In genomic region chr3:90373432-90374028, GRCm38 (mm10) we compare ENCODE assay signal across 8 mouse cellular contexts. TPM values are rescaled to one million over a fixed set of nuclear protein-coding genes. Genes with fewer than 3 reads are reported as not detected.
DNase-seq lines count a peak whose midpoint lies in the region; ATAC-seq and TF ChIP-seq lines count a peak whose summit lies in the region.

No protein-coding gene starts in this region.

- TF ChIP-seq EP300 in ES-Bruce4 (IDR thresholded peaks at IDR 0.05; ENCODE audit: insufficient read depth, low read depth, low read length) = no peak

- no peaks in the 10 kb centered on the region for H3K36me3 ChIP-seq in ES-Bruce4 (ENCODE audit: control insufficient read depth, insufficient read depth, low read length, poor library complexity, severe bottlenecking)
- H3K36me3 ChIP-seq in forebrain, embryonic 16.5 days (ENCODE audit: control insufficient read depth, insufficient read depth) = no peaks in the 10 kb centered on the region
- H3K36me3 ChIP-seq in lung, embryonic 15.5 days = no peaks in the 10 kb centered on the region

- H3K27ac ChIP-seq in ES-Bruce4 (ENCODE audit: insufficient read depth, low read length) = no peak overlapping the region
- H3K27ac ChIP-seq in forebrain, embryonic 16.5 days (ENCODE audit: low read length) = no peak overlapping the region
- no peak overlapping the region for H3K27ac ChIP-seq in lung, embryonic 15.5 days

- peak; percentile 87 for DNase-seq in heart, postnatal 4 days
- peak; percentile 70 to 94 for DNase-seq in layer of hippocampus, adult 18-20 months (ENCODE audit: low spot score in 2 of 2)
- peak; percentile 65 for DNase-seq in ovary, postnatal 10 days (ENCODE audit: low spot score)
- peak; percentile 81 for DNase-seq in thymus, postnatal 0 days (ENCODE audit: low spot score)

- TF ChIP-seq POLR2A in ES-Bruce4 (IDR thresholded peaks at IDR 0.05; ENCODE audit: insufficient read depth, low read length) = no peak

- H3K9ac ChIP-seq in ES-Bruce4 (ENCODE audit: low read depth, poor library complexity, severe bottlenecking) = no peak overlapping the region
- H3K9ac ChIP-seq in forebrain, embryonic 16.5 days (replicated peaks; ENCODE audit: low read depth, low read length) = no peak overlapping the region
- no peak overlapping the region for H3K9ac ChIP-seq in lung, embryonic 15.5 days

- no peaks in the 10 kb centered on the region for H3K27me3 ChIP-seq in ES-Bruce4 (ENCODE audit: control insufficient read depth, insufficient read depth, low read length, poor library complexity, severe bottlenecking)
- no peaks in the 10 kb centered on the region for H3K27me3 ChIP-seq in forebrain, embryonic 16.5 days (replicated peaks; ENCODE audit: control insufficient read depth, insufficient read depth, low read length)
- H3K27me3 ChIP-seq in lung, embryonic 15.5 days = no peaks in the 10 kb centered on the region

- H3K4me2 ChIP-seq in forebrain, embryonic 16.5 days (ENCODE audit: low read length) = no peak overlapping the region
- H3K4me2 ChIP-seq in lung, embryonic 15.5 days = no peak overlapping the region

- no peaks in the 10 kb centered on the region for H3K9me3 ChIP-seq in ES-Bruce4 (replicated peaks; ENCODE audit: control insufficient read depth, insufficient read depth, low read length, poor library complexity, severe bottlenecking)
- H3K9me3 ChIP-seq in forebrain, embryonic 16.5 days (ENCODE audit: control insufficient read depth, low read length) = no peaks in the 10 kb centered on the region
- no peaks in the 10 kb centered on the region for H3K9me3 ChIP-seq in lung, embryonic 15.5 days

- peak; percentile 46 for TF ChIP-seq CTCF in ES-Bruce4 (IDR thresholded peaks at IDR 0.05; ENCODE audit: low read depth, low read length)

- peak; percentile 72 for ATAC-seq in cerebellum, adult (ENCODE audit: insufficient number of reproducible peaks, low FRiP score, low TSS enrichment)
- peak; percentile 84 for ATAC-seq in forebrain, embryonic 16.5 days
- ATAC-seq in lung, embryonic 15.5 days (ENCODE audit: borderline replicate concordance, extremely low read depth, low FRiP score, low TSS enrichment) = peak; percentile 67; the same call in 1 of the 2 replicates

- H3K4me3 ChIP-seq in ES-Bruce4 (ENCODE audit: low read depth, low read length) = no peak overlapping the region
- no peak overlapping the region for H3K4me3 ChIP-seq in forebrain, embryonic 16.5 days (replicated peaks; ENCODE audit: low read length)
- H3K4me3 ChIP-seq in lung, embryonic 15.5 days = no peak overlapping the region

- H3K4me1 ChIP-seq in ES-Bruce4 (ENCODE audit: control insufficient read depth, insufficient read depth, low read length) = no peaks in the 10 kb centered on the region
- H3K4me1 ChIP-seq in forebrain, embryonic 16.5 days (replicated peaks; ENCODE audit: control insufficient read depth, insufficient read depth, low read length) = no peaks in the 10 kb centered on the region; the same call in 1 of the 2 replicates
- peaks cover 4% of the 10 kb centered on the region; the same call in 1 of the 2 replicates for H3K4me1 ChIP-seq in lung, embryonic 15.5 days

- 25% methylated on average over 4 of the region's 4 CpGs for WGBS in forebrain, embryonic 16.5 days
- 25% methylated on average over 4 of the region's 4 CpGs for WGBS in lung, embryonic 15.5 days

RNA-seq across cellular contexts. Expression of gene Slc27a3, which starts 16.2 kb away (rescaled TPM):
- 11.0 and 12.5 TPM in 2 replicates for polyA plus RNA-seq in ES-Bruce4 (2011; ENCODE audit: insufficient read depth, insufficient read length, low read depth, missing spikeins)
- polyA plus RNA-seq in forebrain, embryonic 16.5 days (2015; fragmentation: Nextera tagmentation; extraction: Ambion mirVana) = 17.1 and 20.0 TPM in 2 replicates
- total RNA-seq in heart, postnatal 4 days (2021) = 1 to 10 TPM; 3.4 to 3.9 TPM
- total RNA-seq in layer of hippocampus, adult 18-20 months (2021) = 10 to 100 TPM; 12.3 to 12.7 TPM
- polyA plus RNA-seq in lung, embryonic 15.5 days (2015; fragmentation: Nextera tagmentation; extraction: Ambion mirVana) = 25.7 and 25.8 TPM in 2 replicates
- polyA plus RNA-seq in thymus, postnatal 0 days (2015; fragmentation: Nextera tagmentation; extraction: Ambion mirVana) = 5.2 and 5.7 TPM in 2 replicates

RNA-seq across cellular contexts. Expression of gene Ints3, which starts 59.9 kb away (rescaled TPM):
- polyA plus RNA-seq in ES-Bruce4 (2011; ENCODE audit: insufficient read depth, insufficient read length, low read depth, missing spikeins) = 68.6 and 71.0 TPM in 2 replicates
- polyA plus RNA-seq in forebrain, embryonic 16.5 days (2015; fragmentation: Nextera tagmentation; extraction: Ambion mirVana) = 32.2 and 32.3 TPM in 2 replicates
- total RNA-seq in heart, postnatal 4 days (2021) = 10 to 100 TPM; 24.1 to 28.6 TPM
- total RNA-seq in layer of hippocampus, adult 18-20 months (2021) = 10 to 100 TPM; 65.1 to 68.4 TPM
- 30.8 and 33.3 TPM in 2 replicates for polyA plus RNA-seq in lung, embryonic 15.5 days (2015; fragmentation: Nextera tagmentation; extraction: Ambion mirVana)
- 14.5 and 15.7 TPM in 2 replicates for polyA plus RNA-seq in thymus, postnatal 0 days (2015; fragmentation: Nextera tagmentation; extraction: Ambion mirVana)
